Mouse (Mus musculus) intestine, embryonic 15.5 days (tissue): ENCODE data around the gene Hdac7. TPM values are rescaled to one million over a fixed set of nuclear protein-coding genes. Genes with fewer than 3 reads are reported as not detected.

Experiments used
- ATAC-seq: fragments of 200-750 bp; cut with Nextera tagmentation; 2 replicates; pipeline ENCODE4 v1.8.0; 2017; ENCODE audit warnings: moderate TSS enrichment, moderate library complexity
- H3K27ac ChIP-seq: fragments of 300-500 bp; sonication (generic); 2 replicates; pipeline ENCODE4 v1.5.1; 2015; ENCODE audit warnings: mild to moderate bottlenecking, inconsistent platforms
- H3K27me3 ChIP-seq: fragments of 300-500 bp; sonication (generic); replicated peaks from 2 replicates; pipeline ENCODE4 v1.6.1; 2015; ENCODE audit warnings: inconsistent platforms
- H3K36me3 ChIP-seq: fragments of 300-500 bp; sonication (generic); 2 replicates; pipeline ENCODE4 v1.6.1; 2015; ENCODE audit warnings: inconsistent platforms
- H3K4me1 ChIP-seq: fragments of 300-500 bp; sonication (generic); replicated peaks from 2 replicates; pipeline ENCODE4 v1.6.1; 2015; ENCODE audit warnings: inconsistent platforms
- H3K4me2 ChIP-seq: fragments of 300-500 bp; sonication (generic); replicated peaks from 2 replicates; pipeline ENCODE4 v1.6.1; 2015; ENCODE audit warnings: mild to moderate bottlenecking, inconsistent platforms
- H3K4me3 ChIP-seq: fragments of 300-500 bp; sonication (generic); replicated peaks from 2 replicates; pipeline ENCODE4 v1.5.1; 2015; ENCODE audit warnings: inconsistent platforms
- H3K9ac ChIP-seq: fragments of 300-500 bp; sonication (generic); 2 replicates; pipeline ENCODE4 v1.6.1; 2015; ENCODE audit warnings: inconsistent platforms
- H3K9me3 ChIP-seq: fragments of 300-500 bp; sonication (generic); 2 replicates; pipeline ENCODE4 v1.6.1; 2016; ENCODE audit warnings: inconsistent platforms
- WGBS: fragments of 180-500 bp; shearing (Covaris S2); methylation state at CpG from one replicate; pipeline ENCODE4 v1.1.7; 2015; 5-methylcytosine and 5-hydroxymethylcytosine counted together
- polyA plus RNA-seq: library from polyadenylated mRNA; unstranded; fragments of >200 nt; fragmentation: Nextera tagmentation; extraction: Ambion mirVana; gene quantifications from 2 replicates; pipeline ENCODE4 v1.2.1, GENCODE M21; 2015

Hdac7 gene
- polyA plus RNA-seq, result 18.0 and 20.6 TPM in 2 replicates

DNA sequence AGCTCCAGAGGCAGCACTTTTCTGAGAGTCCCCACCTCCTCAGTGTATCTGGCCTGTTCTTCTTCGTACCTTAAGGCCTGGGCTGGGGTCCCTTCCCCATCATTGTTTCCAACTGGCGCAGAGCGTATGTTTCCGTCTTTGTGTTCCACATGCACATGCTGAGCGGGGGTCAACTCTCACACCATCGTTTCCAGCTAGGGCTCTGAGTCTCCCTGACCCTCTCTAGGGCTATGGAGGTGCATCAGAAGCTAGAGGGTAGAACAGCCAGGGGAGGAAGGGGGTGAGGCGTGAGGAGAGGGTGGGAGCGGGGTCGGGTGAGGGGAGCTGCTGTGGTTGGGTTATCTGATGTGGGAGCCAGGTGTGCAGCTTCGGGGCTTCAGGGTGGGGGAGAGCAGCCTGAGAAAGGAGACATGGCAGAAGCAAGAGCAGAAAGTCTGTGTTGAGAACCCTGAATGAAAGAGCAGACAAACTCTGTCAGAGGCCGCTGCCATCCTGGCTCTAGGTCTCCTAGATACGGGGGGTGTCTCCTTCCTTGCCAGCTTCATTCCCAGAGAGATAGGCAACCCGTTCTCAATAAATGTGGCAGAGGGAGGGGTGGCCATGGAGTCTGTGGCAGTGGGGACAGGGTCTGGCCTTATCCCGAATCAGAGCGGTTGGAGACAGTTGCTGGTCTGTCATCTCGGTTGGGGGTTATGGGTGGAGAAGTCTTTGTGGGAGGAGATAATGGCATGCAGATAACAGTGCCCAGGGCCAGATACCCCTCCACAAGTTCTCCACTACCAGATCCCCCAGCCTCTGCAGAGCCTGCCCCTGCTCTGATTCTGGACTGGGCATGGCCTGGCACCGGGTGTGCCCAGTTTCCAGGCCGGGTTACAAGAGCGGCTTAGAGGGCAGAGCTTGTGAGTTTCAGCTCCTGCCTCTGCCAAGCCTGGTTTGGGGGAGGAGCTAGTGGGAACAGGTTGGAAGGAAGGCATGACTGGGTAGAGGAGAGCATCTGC, at the start of gene Hdac7:
Gene Hdac7 (minus strand): TSS at position 466 of the 998 bp plus-strand sequence.
- H3K4me3 ChIP-seq, result no peak within 1 kb of the TSS

DNA sequence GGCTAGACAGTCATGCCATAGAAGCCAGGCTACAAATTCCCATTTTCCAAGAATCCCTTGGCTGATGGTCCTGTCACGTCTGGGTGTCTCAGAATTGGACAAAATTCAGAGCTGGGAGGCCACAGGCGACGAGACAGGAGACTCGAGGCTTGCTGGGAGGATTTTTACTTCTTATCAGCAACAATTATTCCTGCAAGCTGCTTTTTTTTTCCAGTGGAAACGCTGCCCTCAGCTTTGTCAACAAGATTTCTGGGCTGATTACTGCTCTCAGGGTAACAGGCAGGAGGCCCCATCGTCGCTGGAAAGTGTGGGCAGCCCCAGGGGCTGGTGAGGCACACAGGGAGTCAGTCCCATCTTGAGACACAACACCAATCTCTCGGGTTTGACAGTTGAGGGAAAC, 48.2 kb upstream of the Hdac7 start:
- no peaks in the 10 kb centered on the region for H3K36me3 ChIP-seq
- no peaks in the 10 kb centered on the region for H3K4me1 ChIP-seq
- no peak overlapping the region for H3K4me2 ChIP-seq
- WGBS, result 50% methylated on average over 8 of the region's 8 CpGs
- H3K27me3 ChIP-seq, result no peaks in the 10 kb centered on the region
- H3K9me3 ChIP-seq, result no peaks in the 10 kb centered on the region
- no peak overlapping the region for H3K27ac ChIP-seq
- no peak overlapping the region for H3K4me3 ChIP-seq
- no peak overlapping the region for H3K9ac ChIP-seq
- no peak for ATAC-seq

More for the DNA sequence above, at the start of gene Hdac7:
- H3K9ac ChIP-seq, result no peak within 1 kb of the TSS
- H3K4me1 ChIP-seq, result peaks cover 14% of the 10 kb centered on the region
- H3K9me3 ChIP-seq, result no peaks in the 10 kb centered on the region
- H3K27ac ChIP-seq, result no peak within 1 kb of the TSS
- no peak within 1 kb of the TSS for H3K4me2 ChIP-seq
- 71% methylated on average over 19 of the region's 19 CpGs for WGBS
- no peak for ATAC-seq
- H3K36me3 ChIP-seq, result no peaks in the 10 kb centered on the region
- no peaks in the 10 kb centered on the region for H3K27me3 ChIP-seq

DNA sequence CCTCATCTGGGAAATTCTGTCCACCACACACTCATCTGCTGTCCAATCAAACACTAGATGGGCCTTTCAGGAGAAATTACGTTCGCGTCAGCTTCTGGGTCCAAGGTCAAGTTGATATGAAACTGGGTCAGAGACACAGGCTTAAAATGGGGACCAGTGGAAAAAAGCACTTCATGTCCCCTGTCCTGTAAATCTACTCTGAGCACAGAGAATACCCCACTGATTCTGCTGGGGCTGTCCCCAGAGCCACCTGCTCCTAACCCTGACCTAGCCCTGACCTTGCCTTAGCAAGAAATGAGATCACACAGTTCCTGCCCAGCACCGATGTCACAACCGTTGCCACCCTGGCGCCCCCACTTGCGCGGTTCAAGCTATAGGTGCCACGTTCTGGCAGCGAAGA, 46.1 kb upstream of the Hdac7 start:
- Histone ChIP-seq H3K27me3 (no peaks in the 10 kb centered on the region), H3K4me3 (no peak overlapping the region), H3K36me3 (no peaks in the 10 kb centered on the region), H3K27ac (no peak overlapping the region), H3K9me3 (no peaks in the 10 kb centered on the region), H3K9ac (no peak overlapping the region), H3K4me1 (no peaks in the 10 kb centered on the region), H3K4me2 (no peak overlapping the region)
- 80% methylated on average over 10 of the region's 10 CpGs for WGBS
- ATAC-seq, result no peak

DNA sequence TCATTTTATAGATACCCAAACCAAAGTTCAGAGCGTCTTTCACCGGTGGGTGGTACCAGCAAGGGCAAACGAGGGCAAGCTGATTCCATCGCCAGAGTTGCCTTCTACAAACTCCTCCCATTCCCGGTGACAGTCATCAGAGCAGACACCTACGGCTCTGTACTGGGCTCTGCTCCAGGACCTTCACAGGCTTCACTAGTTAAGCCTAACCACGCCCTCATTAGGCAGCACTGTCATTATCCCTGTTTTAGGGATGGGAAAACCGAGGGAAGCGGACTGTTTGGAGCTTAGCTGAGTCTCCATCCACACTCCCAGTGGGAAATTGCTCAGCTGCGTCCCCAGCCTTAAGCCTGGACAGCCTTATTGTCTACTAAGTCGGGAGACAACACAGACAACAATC, 45.7 kb upstream of the Hdac7 start:
- Histone ChIP-seq H3K36me3 (no peaks in the 10 kb centered on the region), H3K9ac (no peak overlapping the region), H3K27me3 (no peaks in the 10 kb centered on the region), H3K4me3 (no peak overlapping the region), H3K4me2 (no peak overlapping the region), H3K27ac (no peak overlapping the region), H3K9me3 (no peaks in the 10 kb centered on the region), H3K4me1 (no peaks in the 10 kb centered on the region)
- 66% methylated on average over 11 of the region's 11 CpGs for WGBS
- no peak for ATAC-seq

DNA sequence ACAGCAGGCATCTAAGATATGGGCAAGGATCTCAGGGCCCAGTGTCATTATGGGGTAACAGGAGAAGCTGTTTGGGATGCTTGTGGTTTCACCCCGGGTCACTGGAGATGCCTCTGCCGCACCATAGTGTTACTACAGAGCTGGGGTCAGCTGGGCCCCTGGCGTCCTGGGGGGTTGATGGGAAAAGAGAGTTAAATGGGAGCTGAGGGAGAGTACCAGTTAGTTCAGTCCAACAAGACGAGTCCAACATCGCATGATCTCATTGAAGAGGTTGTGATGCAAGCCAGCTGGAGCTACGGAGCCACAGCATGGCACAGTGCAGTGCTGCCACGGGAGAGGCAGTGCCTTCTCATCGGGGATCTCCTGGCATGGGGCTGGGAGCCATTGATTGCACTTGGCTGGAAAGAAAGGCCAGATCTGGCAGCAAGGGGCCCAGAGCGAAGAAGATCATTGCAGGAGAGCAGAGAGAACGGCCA, 43.3 kb upstream of the Hdac7 start:
- Histone ChIP-seq H3K9me3 (no peaks in the 10 kb centered on the region), H3K4me2 (no peak overlapping the region), H3K4me3 (no peak overlapping the region), H3K4me1 (no peaks in the 10 kb centered on the region), H3K36me3 (no peaks in the 10 kb centered on the region), H3K27me3 (no peaks in the 10 kb centered on the region), H3K27ac (no peak overlapping the region), H3K9ac (no peak overlapping the region)
- ATAC-seq, result no peak
- 84% methylated on average over 10 of the region's 10 CpGs for WGBS

DNA sequence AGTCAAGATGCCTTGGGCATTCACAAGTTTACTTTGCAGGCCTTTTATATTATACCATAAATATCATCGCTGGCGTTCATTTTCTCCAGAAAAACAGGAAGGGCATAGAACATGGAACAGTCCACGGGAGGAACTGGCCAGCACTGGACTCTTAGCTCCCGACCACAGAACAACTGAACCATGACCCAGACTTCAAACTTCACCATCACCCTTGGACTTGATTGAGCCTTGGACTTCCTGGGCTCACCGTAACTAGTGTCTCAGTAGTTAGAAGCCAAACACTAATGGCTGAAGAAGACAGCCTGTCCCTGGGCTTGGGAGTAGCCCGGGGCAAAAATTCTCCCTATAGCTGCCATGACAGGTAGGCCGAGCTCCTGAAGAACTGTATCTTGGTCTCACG, 37.1 kb upstream of the Hdac7 start:
- no peak overlapping the region for H3K4me3 ChIP-seq
- 87% methylated on average over 8 of the region's 8 CpGs for WGBS
- no peak overlapping the region for H3K27ac ChIP-seq
- H3K9me3 ChIP-seq, result no peaks in the 10 kb centered on the region
- no peak overlapping the region for H3K9ac ChIP-seq
- no peaks in the 10 kb centered on the region for H3K27me3 ChIP-seq
- ATAC-seq, result no peak
- H3K4me2 ChIP-seq, result no peak overlapping the region
- H3K4me1 ChIP-seq, result no peaks in the 10 kb centered on the region
- no peaks in the 10 kb centered on the region for H3K36me3 ChIP-seq

DNA sequence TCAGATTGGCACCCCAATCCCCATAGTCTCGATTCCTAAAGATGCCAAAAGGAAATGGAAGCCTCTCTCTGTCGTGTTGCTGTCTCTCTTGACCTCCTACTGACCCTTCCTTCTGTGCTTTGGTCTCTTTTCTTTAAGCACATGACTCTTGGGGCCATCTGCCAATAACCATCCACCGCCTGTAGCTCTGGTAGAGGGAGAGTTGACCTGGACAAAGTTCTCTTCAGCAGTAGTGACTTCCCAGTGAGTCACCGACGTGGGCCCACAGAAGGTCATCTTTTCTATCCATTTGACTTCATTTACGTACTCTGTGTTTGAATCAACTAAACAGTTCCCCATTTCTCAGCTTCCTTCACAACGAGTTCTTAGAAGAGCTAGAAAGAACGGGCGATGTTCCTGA, 36.1 kb upstream of the Hdac7 start:
- ATAC-seq, result no peak
- Histone ChIP-seq H3K9me3 (no peaks in the 10 kb centered on the region), H3K4me1 (no peaks in the 10 kb centered on the region), H3K9ac (no peak overlapping the region), H3K36me3 (no peaks in the 10 kb centered on the region), H3K27ac (no peak overlapping the region), H3K4me3 (no peak overlapping the region), H3K4me2 (no peak overlapping the region), H3K27me3 (no peaks in the 10 kb centered on the region)
- WGBS, result 62% methylated on average over 9 of the region's 9 CpGs

DNA sequence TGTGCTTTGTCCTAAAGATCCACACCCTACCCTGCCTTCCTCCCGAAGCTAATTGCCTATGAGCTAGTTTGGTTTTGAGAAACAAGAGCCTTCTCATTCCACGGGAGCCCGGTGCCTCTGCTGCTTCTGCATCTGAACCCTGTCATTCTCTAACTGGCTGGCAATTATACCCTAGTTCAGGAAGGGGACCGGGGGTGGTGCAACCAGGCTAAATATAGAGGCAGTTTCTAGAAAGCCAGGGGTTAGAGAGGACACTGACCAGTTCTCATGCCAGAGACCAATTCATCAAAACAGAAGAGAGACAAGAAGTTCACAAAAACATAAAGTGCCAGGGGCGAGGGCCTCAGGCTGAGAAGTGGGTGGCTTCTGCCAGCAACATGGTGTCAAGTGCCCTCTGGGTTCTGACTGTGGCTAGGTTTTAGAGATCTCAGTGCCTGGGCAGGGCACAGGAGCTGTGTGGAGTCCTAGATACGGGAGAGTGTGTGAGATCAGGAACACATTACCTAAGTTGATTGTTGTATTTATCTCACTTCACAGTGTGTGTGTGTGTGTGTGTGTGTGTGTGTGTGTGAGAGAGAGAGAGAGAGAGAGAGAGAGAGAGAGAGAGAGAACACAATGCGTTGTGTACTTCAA, 34.5 kb upstream of the Hdac7 start:
- H3K27ac ChIP-seq, result no peak overlapping the region
- no peak for ATAC-seq
- WGBS, result 65% methylated on average over 7 of the region's 7 CpGs

DNA sequence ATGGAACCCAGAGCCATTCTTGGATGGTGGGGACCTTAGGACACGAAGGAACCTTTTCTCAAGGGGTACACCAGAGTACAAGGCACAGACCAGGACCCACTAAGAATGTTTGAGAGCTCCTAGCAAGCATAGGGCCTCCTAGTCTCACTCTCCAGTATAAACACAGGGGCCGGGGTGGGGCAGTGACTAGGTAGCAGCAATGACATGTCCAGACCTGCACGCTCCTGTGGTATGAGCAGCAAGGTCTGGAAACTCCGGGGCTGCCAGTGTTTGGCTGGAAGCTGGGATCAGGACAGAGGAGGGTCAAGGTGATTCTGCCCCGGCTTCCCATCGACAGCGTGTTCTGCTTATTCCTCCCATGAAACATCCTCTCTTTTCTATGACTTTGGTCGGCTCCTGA, 31.5 kb upstream of the Hdac7 start:
- no peak overlapping the region for H3K9ac ChIP-seq
- no peaks in the 10 kb centered on the region for H3K36me3 ChIP-seq
- 79% methylated on average over 8 of the region's 8 CpGs for WGBS
- H3K4me3 ChIP-seq, result no peak overlapping the region
- no peak for ATAC-seq
- H3K4me2 ChIP-seq, result no peak overlapping the region
- no peaks in the 10 kb centered on the region for H3K4me1 ChIP-seq
- H3K27me3 ChIP-seq, result no peaks in the 10 kb centered on the region
- H3K27ac ChIP-seq, result no peak overlapping the region
- H3K9me3 ChIP-seq, result no peaks in the 10 kb centered on the region

More for the DNA sequence above, 34.5 kb upstream of the Hdac7 start:
- H3K9me3 ChIP-seq, result no peaks in the 10 kb centered on the region
- H3K4me3 ChIP-seq, result no peak overlapping the region
- H3K4me1 ChIP-seq, result no peaks in the 10 kb centered on the region
- H3K36me3 ChIP-seq, result no peaks in the 10 kb centered on the region
- no peak overlapping the region for H3K4me2 ChIP-seq
- no peak overlapping the region for H3K9ac ChIP-seq
- H3K27me3 ChIP-seq, result no peaks in the 10 kb centered on the region

DNA sequence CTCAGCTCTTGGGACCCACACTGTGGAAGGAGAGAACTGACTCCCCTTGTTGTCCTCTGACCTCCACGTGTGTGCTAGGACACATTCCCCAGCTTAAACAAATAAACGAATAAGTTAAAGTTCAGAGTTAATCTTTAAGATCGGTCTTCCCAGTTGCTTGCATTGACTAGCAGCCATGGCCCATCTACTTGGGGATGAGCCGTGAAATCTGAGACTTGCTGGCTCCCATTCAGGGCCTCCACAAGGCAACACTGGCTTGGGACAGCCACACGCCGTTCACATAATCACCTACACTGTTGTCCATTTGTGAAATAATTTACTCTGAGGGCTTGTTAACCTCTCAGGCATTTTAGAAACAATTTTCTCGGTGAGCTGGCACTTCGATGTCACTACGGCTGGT, 29.4 kb upstream of the Hdac7 start:
- no peaks in the 10 kb centered on the region for H3K27me3 ChIP-seq
- H3K9ac ChIP-seq, result no peak overlapping the region
- H3K9me3 ChIP-seq, result no peaks in the 10 kb centered on the region
- no peak overlapping the region for H3K4me2 ChIP-seq
- no peaks in the 10 kb centered on the region for H3K4me1 ChIP-seq
- no peak overlapping the region for H3K4me3 ChIP-seq
- H3K27ac ChIP-seq, result no peak overlapping the region
- ATAC-seq, result no peak
- WGBS, result 66% methylated on average over 9 of the region's 9 CpGs
- no peaks in the 10 kb centered on the region for H3K36me3 ChIP-seq

DNA sequence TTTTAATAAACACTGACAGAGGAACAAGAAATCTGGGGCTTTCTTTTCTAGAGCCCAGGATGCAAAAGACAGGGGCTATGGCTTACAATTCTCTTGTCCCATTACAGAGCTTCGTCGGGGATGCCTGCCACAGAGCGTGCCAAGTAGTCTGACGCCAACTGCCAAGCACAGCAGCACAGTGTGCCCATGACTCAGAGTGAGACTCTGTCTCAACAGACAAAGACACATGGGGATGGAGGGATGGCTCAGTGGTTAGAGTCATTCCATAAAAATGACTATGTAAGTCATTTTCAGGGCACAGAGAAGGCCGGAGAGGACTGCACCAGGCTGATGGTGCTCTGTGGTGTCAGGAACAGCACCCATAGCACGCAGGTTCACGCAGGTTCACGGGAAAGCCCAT, 27.9 kb upstream of the Hdac7 start:
- 95% methylated on average over 8 of the region's 8 CpGs for WGBS

DNA sequence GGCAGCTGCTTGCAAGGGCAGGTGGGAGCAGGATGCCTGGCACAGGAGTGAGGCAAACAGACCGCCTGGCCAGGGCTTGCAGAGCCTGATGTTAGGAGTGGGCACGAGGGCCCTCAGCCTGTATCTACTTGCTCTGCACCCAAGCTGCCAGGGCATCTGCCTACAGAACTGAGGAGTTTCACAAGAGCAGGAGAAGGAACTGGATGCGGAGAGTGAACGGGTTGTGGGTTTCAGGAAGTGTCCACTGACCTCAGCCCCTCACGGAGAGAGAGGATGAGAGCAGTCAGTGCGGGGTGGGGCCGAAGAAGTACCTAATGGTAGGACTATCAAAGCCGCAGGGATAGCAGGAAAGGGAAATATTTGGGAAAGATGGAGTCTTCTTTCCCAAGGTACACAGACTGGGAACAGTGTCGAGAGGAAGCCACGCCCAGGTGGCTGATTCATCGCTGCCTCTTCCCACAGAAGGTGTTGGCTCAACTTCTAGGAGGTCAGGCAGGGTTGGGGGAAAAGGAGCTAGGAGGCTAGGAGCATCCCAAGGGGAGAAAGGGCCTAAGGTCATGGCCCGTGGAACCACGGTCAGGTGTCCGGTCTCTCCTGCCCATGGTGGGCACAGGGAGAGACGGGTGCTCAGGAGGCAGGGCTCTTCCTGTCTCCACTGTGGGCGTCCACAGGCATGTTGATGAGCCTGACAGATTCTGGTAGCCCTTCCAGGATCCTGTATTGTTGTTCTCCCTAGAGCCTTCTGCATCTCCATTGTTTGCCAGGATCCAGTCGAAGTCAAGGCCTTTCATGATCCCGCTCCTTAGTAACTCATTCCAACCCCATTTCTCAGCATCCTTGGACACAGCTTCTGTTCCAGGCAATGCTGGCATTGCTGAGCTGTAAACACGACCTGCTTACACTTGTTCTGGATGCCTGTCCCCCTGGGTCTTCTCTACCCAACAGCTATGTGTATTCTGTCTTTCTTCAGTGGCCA, 27.0 kb upstream of the Hdac7 start:
- 77% methylated on average over 19 of the region's 19 CpGs for WGBS
- Histone ChIP-seq H3K4me2 (no peak overlapping the region), H3K36me3 (no peaks in the 10 kb centered on the region), H3K4me1 (no peaks in the 10 kb centered on the region), H3K9ac (no peak overlapping the region), H3K27me3 (no peaks in the 10 kb centered on the region), H3K4me3 (no peak overlapping the region), H3K9me3 (no peaks in the 10 kb centered on the region; the same call in 1 of the 2 replicates), H3K27ac (no peak overlapping the region)
- ATAC-seq, result no peak

More for the DNA sequence above, 27.9 kb upstream of the Hdac7 start:
- Histone ChIP-seq H3K9ac (no peak overlapping the region), H3K27me3 (no peaks in the 10 kb centered on the region), H3K4me1 (no peaks in the 10 kb centered on the region), H3K4me3 (no peak overlapping the region), H3K4me2 (no peak overlapping the region), H3K36me3 (no peaks in the 10 kb centered on the region), H3K27ac (no peak overlapping the region), H3K9me3 (no peaks in the 10 kb centered on the region)
- ATAC-seq, result no peak
